Mouse (Mus musculus): ENCODE measurements around the gene Sgcd. TPM values are rescaled to one million over a fixed set of nuclear protein-coding genes. Genes with fewer than 3 reads are reported as not detected.
"Not testable (repeated sequence)": the region's sequence is repeated elsewhere in the genome, so short reads cannot be mapped to it uniquely, and the experiment has no call there.

The Sgcd gene
- polyA plus RNA-seq, 1 experiment: 0.07 TPM

DNA sequence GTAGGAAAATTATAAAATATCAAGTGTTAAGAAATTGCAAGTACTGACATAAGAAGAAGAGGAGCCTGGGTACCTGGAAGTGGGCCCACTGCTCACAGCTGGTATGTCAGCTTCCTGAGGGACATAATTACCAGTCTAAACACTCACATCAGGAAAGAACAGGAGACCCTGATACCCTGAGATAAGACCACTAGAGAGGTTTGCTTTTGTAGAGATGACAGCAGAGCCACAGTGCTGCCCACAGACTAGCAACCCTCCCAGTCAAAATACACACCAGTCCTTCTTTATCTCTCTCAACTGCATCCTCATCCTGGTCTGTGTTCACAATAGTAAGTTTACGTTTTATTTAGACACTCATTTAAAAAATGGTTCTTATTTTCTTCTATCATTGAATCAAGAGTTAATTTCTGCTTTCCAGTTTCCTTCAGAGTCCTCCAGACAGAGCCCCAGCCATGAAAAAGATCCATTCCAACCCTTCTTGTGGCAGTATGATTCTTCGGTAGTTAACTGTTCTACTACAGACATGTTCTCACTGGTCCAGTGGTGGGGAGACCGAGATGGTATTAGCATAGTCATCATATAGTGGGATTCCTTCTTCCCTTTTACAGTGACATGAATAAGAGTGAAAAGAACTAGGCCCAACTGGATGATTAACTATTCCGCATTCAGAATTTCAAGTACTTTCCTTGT lies 211.4 kb downstream of the Sgcd start:
- H3K27ac ChIP-seq (ENCODE audit: control insufficient read depth, insufficient read depth, low read depth, low read length): no peak overlapping the region
- H3K4me3 ChIP-seq (ENCODE audit: control insufficient read depth, low read depth, low read length): no peak overlapping the region
- H3K4me1 ChIP-seq (ENCODE audit: control insufficient read depth, insufficient read depth, low read length): no peaks in the 10 kb centered on the region
- TF ChIP-seq POLR2A (IDR thresholded peaks at IDR 0.05; ENCODE audit: control insufficient read depth, low read depth, low read length) (no peak), CTCF (IDR thresholded peaks at IDR 0.05; ENCODE audit: control insufficient read depth, insufficient read depth, insufficient replicate concordance, low read depth, low read length) (no peak)
- no peaks in the 10 kb centered on the region for H3K36me3 ChIP-seq (ENCODE audit: control insufficient read depth, insufficient read depth, low read length)
- no peaks in the 10 kb centered on the region for H3K27me3 ChIP-seq (ENCODE audit: control insufficient read depth, insufficient read depth, low read length)

DNA sequence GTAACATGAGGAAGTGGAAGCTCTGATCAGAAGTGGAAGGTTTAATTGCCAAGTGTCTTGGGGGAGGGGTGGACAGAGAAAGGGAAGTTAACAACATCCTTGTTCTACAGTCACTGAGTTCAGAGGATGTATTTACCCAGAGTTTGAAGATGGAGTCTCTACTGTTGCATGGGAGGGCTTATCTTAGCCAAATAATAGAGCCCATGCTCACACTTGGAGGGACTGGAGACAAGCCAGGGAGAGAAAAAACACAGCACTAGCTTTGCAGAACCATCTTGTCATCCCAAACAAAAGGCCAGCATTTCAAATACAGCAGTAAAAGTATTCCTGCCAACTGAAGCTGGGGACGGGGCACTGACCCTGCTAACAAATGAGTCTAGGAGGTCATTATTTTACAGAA lies 212.8 kb downstream of the Sgcd start:
- no peaks in the 10 kb centered on the region for H3K27me3 ChIP-seq (ENCODE audit: control insufficient read depth, insufficient read depth, low read length)
- H3K27ac ChIP-seq (ENCODE audit: control insufficient read depth, insufficient read depth, low read depth, low read length): no peak overlapping the region
- TF ChIP-seq POLR2A (IDR thresholded peaks at IDR 0.05; ENCODE audit: control insufficient read depth, low read depth, low read length): no peak
- TF ChIP-seq CTCF (IDR thresholded peaks at IDR 0.05; ENCODE audit: control insufficient read depth, insufficient read depth, insufficient replicate concordance, low read depth, low read length): no peak
- no peak overlapping the region for H3K4me3 ChIP-seq (ENCODE audit: control insufficient read depth, low read depth, low read length)
- no peaks in the 10 kb centered on the region for H3K36me3 ChIP-seq (ENCODE audit: control insufficient read depth, insufficient read depth, low read length)
- no peaks in the 10 kb centered on the region for H3K4me1 ChIP-seq (ENCODE audit: control insufficient read depth, insufficient read depth, low read length)

DNA sequence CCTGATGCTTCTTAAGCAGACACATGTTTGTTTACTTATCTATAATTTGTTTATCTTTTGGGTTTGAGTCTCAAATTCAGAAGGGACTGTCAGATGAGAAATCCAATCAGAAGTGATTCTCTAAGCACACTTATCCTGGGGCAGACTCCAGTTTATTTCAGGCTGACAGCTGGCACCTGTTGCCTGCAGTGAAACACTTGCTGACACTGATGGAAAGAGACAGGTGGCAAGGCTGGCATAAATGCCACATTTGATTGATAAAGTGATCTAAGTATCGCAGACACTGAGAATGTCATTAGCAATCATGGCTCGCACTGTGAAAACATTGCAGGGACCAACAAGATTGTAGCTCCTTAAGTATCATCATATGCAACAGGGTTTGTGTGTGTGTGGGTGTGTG lies 222.9 kb downstream of the Sgcd start:
- Histone ChIP-seq H3K4me1 (ENCODE audit: control insufficient read depth, insufficient read depth, low read length) (no peaks in the 10 kb centered on the region), H3K27me3 (ENCODE audit: control insufficient read depth, insufficient read depth, low read length) (no peaks in the 10 kb centered on the region), H3K4me3 (ENCODE audit: control insufficient read depth, low read depth, low read length) (no peak overlapping the region), H3K36me3 (ENCODE audit: control insufficient read depth, insufficient read depth, low read length) (no peaks in the 10 kb centered on the region), H3K27ac (ENCODE audit: control insufficient read depth, insufficient read depth, low read depth, low read length) (no peak overlapping the region)
- TF ChIP-seq POLR2A (IDR thresholded peaks at IDR 0.05; ENCODE audit: control insufficient read depth, low read depth, low read length) (no peak), CTCF (IDR thresholded peaks at IDR 0.05; ENCODE audit: control insufficient read depth, insufficient read depth, insufficient replicate concordance, low read depth, low read length) (no peak)

DNA sequence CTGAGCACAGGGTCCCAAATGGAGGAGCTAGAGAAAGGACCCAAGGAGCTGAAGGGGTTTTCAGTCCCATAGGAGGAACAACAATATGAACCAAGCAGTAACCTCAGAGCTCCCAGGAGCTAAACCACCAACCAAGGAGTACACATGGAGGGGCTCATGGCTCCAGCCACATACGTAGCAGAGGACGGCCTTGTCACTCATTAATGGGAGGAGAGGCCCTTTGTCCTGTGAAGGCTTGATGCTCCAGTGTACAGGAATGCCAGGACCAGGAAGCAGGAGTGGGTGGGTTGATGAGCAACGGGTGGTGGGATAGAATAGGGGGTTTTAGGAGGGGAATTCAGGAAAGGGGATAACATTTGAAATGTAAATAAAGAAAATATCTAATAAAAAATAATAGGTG lies 225.2 kb downstream of the Sgcd start:
- not testable (repeated sequence) for H3K4me3 ChIP-seq (ENCODE audit: control insufficient read depth, low read depth, low read length); H3K36me3 ChIP-seq (ENCODE audit: control insufficient read depth, insufficient read depth, low read length); H3K27ac ChIP-seq (ENCODE audit: control insufficient read depth, insufficient read depth, low read depth, low read length); H3K27me3 ChIP-seq (ENCODE audit: control insufficient read depth, insufficient read depth, low read length); H3K4me1 ChIP-seq (ENCODE audit: control insufficient read depth, insufficient read depth, low read length)

DNA sequence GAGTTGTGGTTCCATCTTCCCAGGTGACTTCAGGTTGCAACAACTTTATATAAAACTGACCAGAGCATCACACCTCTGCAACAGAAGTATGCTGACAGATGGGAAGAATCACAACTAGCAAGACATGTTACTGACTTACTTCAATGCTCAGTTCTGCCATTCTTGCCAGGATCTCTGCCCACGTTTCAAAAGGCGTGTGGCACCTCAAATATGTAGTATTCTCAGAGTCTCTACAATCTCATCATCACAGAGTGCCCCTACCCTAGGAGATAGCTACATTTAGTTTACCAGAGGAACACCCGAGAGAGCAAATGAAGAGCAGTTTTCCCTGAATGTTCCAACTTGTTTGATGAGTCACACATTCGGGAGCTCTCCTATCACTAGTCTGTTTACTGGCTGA lies 229.8 kb downstream of the Sgcd start:
- Histone ChIP-seq H3K4me1 (ENCODE audit: control insufficient read depth, insufficient read depth, low read length) (no peaks in the 10 kb centered on the region), H3K4me3 (ENCODE audit: control insufficient read depth, low read depth, low read length) (no peak overlapping the region), H3K36me3 (ENCODE audit: control insufficient read depth, insufficient read depth, low read length) (no peaks in the 10 kb centered on the region), H3K27ac (ENCODE audit: control insufficient read depth, insufficient read depth, low read depth, low read length) (no peak overlapping the region), H3K27me3 (ENCODE audit: control insufficient read depth, insufficient read depth, low read length) (no peaks in the 10 kb centered on the region)
- TF ChIP-seq CTCF (IDR thresholded peaks at IDR 0.05; ENCODE audit: control insufficient read depth, insufficient read depth, insufficient replicate concordance, low read depth, low read length) (no peak), POLR2A (IDR thresholded peaks at IDR 0.05; ENCODE audit: control insufficient read depth, low read depth, low read length) (no peak)

DNA sequence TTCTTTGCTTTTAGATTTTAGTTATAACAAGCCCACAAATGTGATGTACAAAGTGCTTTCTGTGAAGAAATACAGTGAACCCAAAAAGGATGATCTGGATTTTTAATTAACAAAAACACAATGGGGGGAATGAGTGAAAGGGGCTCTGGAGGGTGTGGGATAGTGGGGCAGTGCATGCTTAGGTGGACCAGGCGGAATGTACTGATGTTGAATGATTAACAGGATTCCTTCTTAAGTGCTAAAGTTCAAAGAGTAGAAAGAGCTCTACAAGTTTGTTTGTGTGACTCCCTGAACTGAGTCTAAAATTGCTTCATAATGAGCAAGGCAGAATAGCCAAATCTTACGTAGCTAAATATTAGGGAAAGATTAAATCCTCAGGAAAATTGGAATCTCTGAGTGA lies 246.0 kb downstream of the Sgcd start:
- H3K36me3 ChIP-seq (ENCODE audit: control insufficient read depth, insufficient read depth, low read length): no peaks in the 10 kb centered on the region
- H3K27me3 ChIP-seq (ENCODE audit: control insufficient read depth, insufficient read depth, low read length): no peaks in the 10 kb centered on the region
- H3K27ac ChIP-seq (ENCODE audit: control insufficient read depth, insufficient read depth, low read depth, low read length): no peak overlapping the region
- H3K4me1 ChIP-seq (ENCODE audit: control insufficient read depth, insufficient read depth, low read length): no peaks in the 10 kb centered on the region
- TF ChIP-seq POLR2A (IDR thresholded peaks at IDR 0.05; ENCODE audit: control insufficient read depth, low read depth, low read length) (no peak), CTCF (IDR thresholded peaks at IDR 0.05; ENCODE audit: control insufficient read depth, insufficient read depth, insufficient replicate concordance, low read depth, low read length) (no peak)
- H3K4me3 ChIP-seq (ENCODE audit: control insufficient read depth, low read depth, low read length): no peak overlapping the region

DNA sequence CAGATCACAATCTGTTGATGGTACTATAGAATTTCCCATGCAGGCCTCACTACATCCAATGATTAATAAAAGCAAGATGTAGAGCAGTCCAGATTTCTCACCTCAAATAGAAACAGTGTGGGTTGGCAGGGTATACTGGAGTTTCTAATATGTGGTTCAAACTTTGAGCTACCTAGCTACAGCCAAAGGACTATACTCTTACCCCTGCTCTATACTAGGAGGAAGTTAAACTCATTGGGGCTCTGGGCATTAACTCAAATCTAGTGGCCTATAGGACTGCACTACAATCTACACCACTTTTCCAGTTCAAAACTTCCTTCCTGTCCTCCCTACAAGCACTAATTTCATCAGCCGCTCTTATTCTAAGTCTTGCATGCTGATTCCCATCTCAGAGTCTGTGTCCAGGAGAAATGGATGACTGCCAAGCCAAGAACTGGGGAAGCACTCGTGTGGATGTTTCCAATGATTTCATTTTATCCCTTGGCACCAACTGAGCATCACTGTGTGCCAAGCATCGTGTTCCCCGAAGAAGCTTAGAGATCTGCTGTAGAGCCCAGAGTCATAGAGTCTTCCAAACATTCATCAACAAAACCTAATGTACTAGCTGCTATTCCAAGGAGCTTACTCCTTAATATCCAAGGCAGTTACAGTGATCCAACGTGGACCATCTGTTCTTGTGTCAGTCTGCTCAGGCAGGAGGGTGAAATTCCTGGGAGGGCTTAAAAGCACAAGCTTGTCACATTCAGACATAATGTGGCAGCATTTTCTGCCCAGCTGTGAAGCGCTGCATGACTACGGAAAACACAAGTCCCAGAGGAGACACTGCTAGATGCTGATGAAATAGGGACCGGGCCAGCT lies 283.6 kb downstream of the Sgcd start:
- Histone ChIP-seq H3K4me1 (ENCODE audit: control insufficient read depth, insufficient read depth, low read length) (no peaks in the 10 kb centered on the region), H3K4me3 (ENCODE audit: control insufficient read depth, low read depth, low read length) (no peak overlapping the region), H3K27me3 (ENCODE audit: control insufficient read depth, insufficient read depth, low read length) (no peaks in the 10 kb centered on the region), H3K36me3 (ENCODE audit: control insufficient read depth, insufficient read depth, low read length) (no peaks in the 10 kb centered on the region), H3K27ac (ENCODE audit: control insufficient read depth, insufficient read depth, low read depth, low read length) (no peak overlapping the region)
- TF ChIP-seq CTCF (IDR thresholded peaks at IDR 0.05; ENCODE audit: control insufficient read depth, insufficient read depth, insufficient replicate concordance, low read depth, low read length) (no peak), POLR2A (IDR thresholded peaks at IDR 0.05; ENCODE audit: control insufficient read depth, low read depth, low read length) (no peak)

Data from testis, adult 2 months (tissue).